ENCODE assay signal across 28 mouse cellular contexts in the genomic region with DNA sequence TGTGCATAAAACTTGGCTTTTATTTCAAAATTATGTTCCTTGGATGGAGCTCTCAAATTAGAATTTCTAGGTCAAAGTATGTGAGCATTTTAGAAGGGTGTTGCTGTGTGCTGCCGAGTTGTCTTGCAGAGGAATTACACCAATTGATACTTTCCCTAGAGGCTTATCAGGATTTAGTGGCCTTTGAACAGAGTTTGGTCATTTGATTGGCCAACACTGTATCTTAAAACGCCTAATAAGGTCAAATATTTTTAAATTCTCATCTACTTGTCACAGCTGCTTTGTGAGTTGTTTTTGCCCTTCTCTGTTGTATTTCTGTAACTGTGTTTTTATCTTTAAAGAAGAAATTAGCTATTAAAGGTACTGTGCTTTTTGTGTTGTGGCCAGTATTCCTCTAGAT. TPM values are rescaled to one million over a fixed set of nuclear protein-coding genes. Genes with fewer than 3 reads are reported as not detected.
"Had no signal": no experiment of that assay in that cellular context is flagged by ENCODE, and none has a peak within 500 bp of the region (broad histone marks: within the 10 kb centered on the region; RNA-seq: fewer than 3 reads in every experiment).

No protein-coding gene starts in this region.

- H3K9ac ChIP-seq: embryonic facial prominence, embryonic 12.5 days; embryonic facial prominence, embryonic 13.5 days; embryonic facial prominence, embryonic 15.5 days; forebrain, embryonic 12.5 days; forebrain, embryonic 13.5 days; forebrain, embryonic 15.5 days; forebrain, postnatal 0 days had no signal

- H3K9me3 ChIP-seq: embryonic facial prominence, embryonic 10.5 days; embryonic facial prominence, embryonic 12.5 days; embryonic facial prominence, embryonic 13.5 days; embryonic facial prominence, embryonic 15.5 days; forebrain, embryonic 10.5 days; forebrain, embryonic 12.5 days; forebrain, embryonic 13.5 days; forebrain, embryonic 15.5 days had no signal

- H3K4me2 ChIP-seq: embryonic facial prominence, embryonic 12.5 days; embryonic facial prominence, embryonic 13.5 days; embryonic facial prominence, embryonic 15.5 days; forebrain, embryonic 12.5 days; forebrain, embryonic 13.5 days; forebrain, embryonic 15.5 days had no signal

- H3K4me1 ChIP-seq: forebrain, embryonic 12.5 days; forebrain, embryonic 13.5 days; forebrain, embryonic 15.5 days had no signal

- ATAC-seq: forebrain, embryonic 13.5 days; forebrain, embryonic 14.5 days; forebrain, embryonic 15.5 days; forebrain, embryonic 16.5 days; forebrain, postnatal 0 days had no signal

- H3K27me3 ChIP-seq: embryonic facial prominence, embryonic 12.5 days; embryonic facial prominence, embryonic 13.5 days; embryonic facial prominence, embryonic 15.5 days; forebrain, embryonic 12.5 days; forebrain, embryonic 13.5 days; forebrain, embryonic 15.5 days had no signal

- H3K36me3 ChIP-seq: embryonic facial prominence, embryonic 10.5 days; embryonic facial prominence, embryonic 12.5 days; embryonic facial prominence, embryonic 13.5 days; embryonic facial prominence, embryonic 15.5 days; forebrain, embryonic 10.5 days; forebrain, embryonic 12.5 days; forebrain, embryonic 15.5 days had no signal

- DNase-seq: cerebellum, adult 2 months; cerebellum, adult 8-10 months; cerebellum, adult 9-10 months; cerebellum, adult 9-11 months; cerebellum, postnatal 10 days; cerebellum, postnatal 14 days; cerebellum, postnatal 25 days; cerebellum, postnatal 36 days; embryo, embryonic 11 days; forebrain, postnatal 0 days; gastrocnemius, adult 2 months; gastrocnemius, postnatal 10 days; gastrocnemius, postnatal 14 days; gastrocnemius, postnatal 25 days; gastrocnemius, postnatal 36 days; heart, adult 18-20 months; heart, adult 2 months had no signal

- H3K27ac ChIP-seq: embryonic facial prominence, embryonic 10.5 days; embryonic facial prominence, embryonic 12.5 days; embryonic facial prominence, embryonic 13.5 days; embryonic facial prominence, embryonic 15.5 days; forebrain, embryonic 10.5 days; forebrain, embryonic 12.5 days; forebrain, embryonic 13.5 days; forebrain, embryonic 15.5 days; heart, adult 2 months had no signal

- H3K4me3 ChIP-seq: embryonic facial prominence, embryonic 10.5 days; embryonic facial prominence, embryonic 12.5 days; embryonic facial prominence, embryonic 13.5 days; embryonic facial prominence, embryonic 15.5 days; erythroblast, embryonic 14.5 days; forebrain, embryonic 10.5 days; forebrain, embryonic 12.5 days; forebrain, embryonic 13.5 days; forebrain, embryonic 15.5 days; gastrocnemius, adult 2 months; heart, adult 2 months had no signal

RNA-seq across cellular contexts. Expression of a gene that starts 32.4 kb away (rescaled TPM):
- polyA plus RNA-seq: erythroblast, embryonic 14.5 days had no signal
